In genomic region chr11:16537379-16537778, GRCm38 (mm10) we compare ENCODE assay signal across 16 mouse cellular contexts.
"Had no signal": no experiment of that assay in that cellular context is flagged by ENCODE, and none has a peak within 500 bp of the region (broad histone marks: within the 10 kb centered on the region; RNA-seq: fewer than 3 reads in every experiment).

No protein-coding gene starts in this region.

- H3K4me1 ChIP-seq: neural tube, embryonic 13.5 days; neural tube, embryonic 15.5 days; stomach, embryonic 15.5 days had no signal

- DNase-seq: retina, postnatal 1 day; right cerebral cortex, adult 18-20 months; right cerebral cortex, postnatal 14 days; right cerebral cortex, postnatal 25 days; right cerebral cortex, postnatal 4 days; spleen, adult 18-20 months; thymus, adult 18-20 months; thymus, adult 2 months; thymus, postnatal 14 days; thymus, postnatal 25 days; thymus, postnatal 36 days; thymus, postnatal 4 days had no signal

- H3K9me3 ChIP-seq: neural tube, embryonic 13.5 days; neural tube, embryonic 15.5 days; stomach, embryonic 15.5 days had no signal

- H3K4me2 ChIP-seq: neural tube, embryonic 13.5 days; neural tube, embryonic 15.5 days; stomach, embryonic 15.5 days had no signal

- H3K4me3 ChIP-seq: neural tube, embryonic 13.5 days; neural tube, embryonic 15.5 days; stomach, embryonic 15.5 days had no signal

- H3K27ac ChIP-seq: neural tube, embryonic 13.5 days; neural tube, embryonic 15.5 days; stomach, embryonic 15.5 days; stomach, postnatal 0 days had no signal

- H3K36me3 ChIP-seq: neural tube, embryonic 13.5 days; neural tube, embryonic 15.5 days; stomach, embryonic 15.5 days had no signal

- H3K9ac ChIP-seq: neural tube, embryonic 13.5 days; neural tube, embryonic 15.5 days; stomach, embryonic 15.5 days had no signal

- H3K27me3 ChIP-seq: neural tube, embryonic 13.5 days; neural tube, embryonic 15.5 days; stomach, embryonic 15.5 days had no signal
